9 mouse cellular contexts compared by ENCODE assay signal in the genomic region with DNA sequence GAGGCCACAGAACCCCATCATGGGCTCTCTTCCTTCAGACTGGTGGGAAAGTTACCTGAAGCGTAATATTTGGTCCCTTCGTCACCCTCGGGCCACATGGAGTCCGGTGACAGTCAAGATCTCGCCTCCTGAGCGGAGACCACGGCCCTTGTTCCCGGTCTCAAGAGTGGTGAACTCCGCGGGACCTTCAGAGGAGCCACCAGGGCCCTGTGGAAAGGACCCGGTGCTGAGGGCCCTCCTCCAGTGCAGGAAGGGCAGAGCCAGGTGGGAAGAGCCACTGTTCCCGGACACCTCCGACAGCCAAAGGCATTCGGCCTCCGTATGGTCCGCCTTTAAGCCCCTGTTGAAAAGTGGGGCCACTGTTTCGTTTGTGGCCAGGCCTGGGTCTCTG. TPM values are rescaled to one million over a fixed set of nuclear protein-coding genes. Genes with fewer than 3 reads are reported as not detected.
DNase-seq lines count a peak whose midpoint lies in the region; ATAC-seq lines count a peak whose summit lies in the region.
"Had no signal": no experiment of that assay in that cellular context is flagged by ENCODE, and none has a peak within 500 bp of the region (broad histone marks: within the 10 kb centered on the region; RNA-seq: fewer than 3 reads in every experiment).

No protein-coding gene starts in this region.

- H3K4me2 ChIP-seq in heart, embryonic 11.5 days = peak overlapping the region; percentile 92

- H3K36me3 ChIP-seq in heart, embryonic 11.5 days (ENCODE audit: control insufficient read depth, insufficient read depth, low read length) = no peaks in the 10 kb centered on the region
- H3K36me3 ChIP-seq in midbrain, embryonic 10.5 days = no peaks in the 10 kb centered on the region

- no peak for DNase-seq in heart, postnatal 4 days
- peak; percentile 39 for DNase-seq in R1 (ENCODE audit: low read depth, low spot score)
- DNase-seq in midbrain, embryonic 10.5 days (ENCODE audit: low spot score) = no peak
- DNase-seq in ovary, postnatal 14 days (ENCODE audit: low spot score) = no peak
- no peak for DNase-seq in left cerebral cortex, postnatal 25 days (ENCODE audit: low spot score in 2 of 2)
- no peak for DNase-seq in left cerebral cortex, postnatal 10 days (ENCODE audit: extremely low spot score in 1 of 2, low spot score in 2 of 2)

- H3K4me1 ChIP-seq in heart, embryonic 11.5 days (ENCODE audit: control insufficient read depth, insufficient read depth, low read length) = peaks cover 3% of the 10 kb centered on the region; the same call in 1 of the 2 replicates
- peaks cover 15% of the 10 kb centered on the region for H3K4me1 ChIP-seq in midbrain, embryonic 10.5 days

- peak overlapping the region; percentile 54 for H3K4me3 ChIP-seq in heart, embryonic 11.5 days (ENCODE audit: low read depth, low read length)
- peak overlapping the region; percentile 73 for H3K4me3 ChIP-seq in midbrain, embryonic 10.5 days

- no peak overlapping the region for H3K27ac ChIP-seq in heart, embryonic 11.5 days (ENCODE audit: low read depth, low read length)
- peak overlapping the region; percentile 77 for H3K27ac ChIP-seq in midbrain, embryonic 10.5 days (replicated peaks)

- peaks cover 62% of the 10 kb centered on the region for H3K27me3 ChIP-seq in heart, embryonic 11.5 days (ENCODE audit: control insufficient read depth, insufficient read depth, low read length)
- H3K27me3 ChIP-seq in midbrain, embryonic 10.5 days (ENCODE audit: low read depth, poor library complexity, severe bottlenecking) = peaks cover 90% of the 10 kb centered on the region

- 4% methylated on average over 17 of the region's 17 CpGs for WGBS in heart, embryonic 11.5 days (ENCODE audit: insufficient replicate concordance)
- 3% methylated on average over 17 of the region's 17 CpGs for WGBS in midbrain, embryonic 10.5 days

- intact Hi-C loops in left cerebral cortex, postnatal 25 days (cut with DNase I) = no loop called here
- intact Hi-C loops in left cerebral cortex, postnatal 10 days (cut with DNase I) = no loop called here

- H3K9me3 ChIP-seq in heart, embryonic 11.5 days (replicated peaks; ENCODE audit: control insufficient read depth, low read length) = no peaks in the 10 kb centered on the region
- H3K9me3 ChIP-seq in midbrain, embryonic 10.5 days (replicated peaks) = no peaks in the 10 kb centered on the region

- ATAC-seq in heart, embryonic 11.5 days (replicated peaks; ENCODE audit: insufficient number of reproducible peaks, low FRiP score, low TSS enrichment) = no peak
- peak; percentile 12; the same call in 1 of the 2 replicates for ATAC-seq in granulocyte monocyte progenitor cell, adult 5-6 weeks (replicated peaks; ENCODE audit: poor library complexity, severe bottlenecking)

- peak overlapping the region; percentile 68 for H3K9ac ChIP-seq in heart, embryonic 11.5 days (ENCODE audit: low read depth, low read length)

RNA-seq across cellular contexts. Expression of a gene that starts 0.8 kb away (rescaled TPM):
- not detected in 2 replicates for polyA plus RNA-seq in heart, embryonic 11.5 days (2014; fragmentation: Nextera tagmentation; extraction: Ambion mirVana)
- total RNA-seq in heart, postnatal 4 days (2021) = not detected
- not detected in 2 replicates for total RNA-seq in granulocyte monocyte progenitor cell, adult 5-6 weeks (2014; fragmentation: Nextera tagmentation)
- not detected in 2 replicates for total RNA-seq in granulocyte monocyte progenitor cell, adult 5-6 weeks (2017)
- polyA plus RNA-seq in midbrain, embryonic 10.5 days (2016; fragmentation: Nextera tagmentation; extraction: Ambion mirVana) = 0.11 TPM in 1 of 2 replicates, not detected in the other
- not detected for total RNA-seq in left cerebral cortex, postnatal 25 days (2021)
- total RNA-seq in left cerebral cortex, postnatal 10 days (2021) = not detected
- total RNA-seq: CH12.LX had no signal

RNA-seq across cellular contexts. Expression of a gene that starts 27.7 kb away (rescaled TPM):
- 0.24 and 0.66 TPM in 2 replicates for polyA plus RNA-seq in heart, embryonic 11.5 days (2014; fragmentation: Nextera tagmentation; extraction: Ambion mirVana)
- total RNA-seq in heart, postnatal 4 days (2021) = not detected
- total RNA-seq in granulocyte monocyte progenitor cell, adult 5-6 weeks (2014; fragmentation: Nextera tagmentation) = 12.8 and 15.1 TPM in 2 replicates
- total RNA-seq in granulocyte monocyte progenitor cell, adult 5-6 weeks (2017) = 8.3 and 9.1 TPM in 2 replicates
- polyA plus RNA-seq in midbrain, embryonic 10.5 days (2016; fragmentation: Nextera tagmentation; extraction: Ambion mirVana) = not detected in 2 replicates
- under 1 TPM; 0.25 to 0.39 TPM for total RNA-seq in left cerebral cortex, postnatal 25 days (2021)
- total RNA-seq in left cerebral cortex, postnatal 10 days (2021) = under 1 TPM in 1 of 2 experiments, not detected in 1; 0.55 TPM

RNA-seq across cellular contexts. Expression of a gene that starts 36.9 kb away (rescaled TPM):
- 6.7 and 7.6 TPM in 2 replicates for polyA plus RNA-seq in heart, embryonic 11.5 days (2014; fragmentation: Nextera tagmentation; extraction: Ambion mirVana)
- total RNA-seq in heart, postnatal 4 days (2021) = 1 to 10 TPM; 3.9 TPM
- total RNA-seq in granulocyte monocyte progenitor cell, adult 5-6 weeks (2014; fragmentation: Nextera tagmentation) = 13.3 and 15.7 TPM in 2 replicates
- total RNA-seq in granulocyte monocyte progenitor cell, adult 5-6 weeks (2017) = 13.3 and 16.3 TPM in 2 replicates
- 23.8 and 24.8 TPM in 2 replicates for polyA plus RNA-seq in midbrain, embryonic 10.5 days (2016; fragmentation: Nextera tagmentation; extraction: Ambion mirVana)
- total RNA-seq in left cerebral cortex, postnatal 25 days (2021) = 1 to 10 TPM; 2.6 to 3.3 TPM
- total RNA-seq in left cerebral cortex, postnatal 10 days (2021) = 1 to 10 TPM; 3.9 to 5.1 TPM

RNA-seq across cellular contexts. Expression of a gene that starts 53.6 kb away (rescaled TPM):
- 10.1 TPM in 1 of 2 replicates, not detected in the other for polyA plus RNA-seq in heart, embryonic 11.5 days (2014; fragmentation: Nextera tagmentation; extraction: Ambion mirVana)
- 100 to 1,000 TPM; 504 to 579 TPM for total RNA-seq in heart, postnatal 4 days (2021)
- total RNA-seq in granulocyte monocyte progenitor cell, adult 5-6 weeks (2014; fragmentation: Nextera tagmentation) = 13.4 TPM in 1 of 2 replicates, not detected in the other
- total RNA-seq in granulocyte monocyte progenitor cell, adult 5-6 weeks (2017) = 1,444 and 2,588 TPM in 2 replicates
- polyA plus RNA-seq in midbrain, embryonic 10.5 days (2016; fragmentation: Nextera tagmentation; extraction: Ambion mirVana) = 10.6 and 11.4 TPM in 2 replicates
- total RNA-seq in left cerebral cortex, postnatal 25 days (2021) = 10 to 100 TPM; 28.7 to 29.1 TPM
- 10 to 100 TPM; 37.9 to 54.9 TPM for total RNA-seq in left cerebral cortex, postnatal 10 days (2021)

RNA-seq across cellular contexts. Expression of a gene that starts 53.9 kb away (rescaled TPM):
- 2.2 and 3.9 TPM in 2 replicates for polyA plus RNA-seq in heart, embryonic 11.5 days (2014; fragmentation: Nextera tagmentation; extraction: Ambion mirVana)
- total RNA-seq in heart, postnatal 4 days (2021) = 100 to 1,000 TPM; 416 to 424 TPM
- 9.6 and 80.5 TPM in 2 replicates for total RNA-seq in granulocyte monocyte progenitor cell, adult 5-6 weeks (2014; fragmentation: Nextera tagmentation)
- total RNA-seq in granulocyte monocyte progenitor cell, adult 5-6 weeks (2017) = 2,021 and 2,596 TPM in 2 replicates
- polyA plus RNA-seq in midbrain, embryonic 10.5 days (2016; fragmentation: Nextera tagmentation; extraction: Ambion mirVana) = 9.4 and 9.7 TPM in 2 replicates
- total RNA-seq in left cerebral cortex, postnatal 25 days (2021) = 10 to 100 TPM; 10.0 to 11.6 TPM
- 10 to 100 TPM; 38.0 to 50.2 TPM for total RNA-seq in left cerebral cortex, postnatal 10 days (2021)

Comparison
In these comparisons a context has a peak if more than half of its experiments do, and no peak if none do; other contexts are left out.
1. RNA of a gene that starts 27.7 kb away (total RNA-seq): 8.3 to 15.1 TPM in granulocyte monocyte progenitor cell, adult 5-6 weeks; 0.55 TPM in left cerebral cortex, postnatal 10 days, 0.25 to 0.39 TPM in left cerebral cortex, postnatal 25 days and not detected in heart, postnatal 4 days; every median in the first group is over 4 times any median in the second.